ENCODE assay signal across 22 mouse cellular contexts in the genomic region with DNA sequence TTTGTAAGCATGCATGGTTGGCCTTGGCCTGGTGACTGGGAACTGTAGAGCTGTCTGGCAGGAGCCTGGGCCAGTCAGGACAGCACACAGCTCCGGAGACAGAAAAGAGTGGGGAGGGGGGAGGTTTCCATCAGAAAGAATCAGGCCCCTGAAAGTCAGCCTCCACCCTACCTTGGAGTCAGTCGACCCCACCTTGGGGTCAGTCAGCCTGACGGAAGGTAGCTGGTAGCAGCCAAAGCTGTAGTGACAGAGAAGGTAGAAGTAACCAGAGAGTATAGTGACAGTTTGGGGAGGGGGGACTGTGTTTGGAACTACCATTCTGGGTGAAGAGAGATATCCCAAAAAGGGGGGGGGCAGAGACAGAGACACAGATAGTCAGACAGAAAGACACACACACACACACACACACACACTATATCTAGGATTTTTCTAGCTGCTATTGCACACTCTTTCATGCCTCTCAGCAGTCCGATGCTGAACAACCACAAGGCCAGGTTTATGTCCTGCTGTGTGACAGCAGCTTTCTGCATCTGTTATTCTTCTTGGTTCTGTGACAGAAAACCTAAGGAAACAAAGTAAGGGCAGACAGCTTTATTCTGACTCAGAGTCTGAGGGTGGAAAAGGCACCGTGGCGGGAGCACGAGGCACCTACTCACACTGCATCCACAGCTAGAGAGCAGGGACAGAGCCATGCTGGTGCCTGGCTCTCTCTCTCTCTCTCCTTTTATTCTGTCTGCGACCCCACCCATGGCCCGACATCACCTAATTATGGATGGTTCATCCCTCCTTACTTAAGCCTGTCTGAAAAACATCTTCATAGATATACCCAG. TPM values are rescaled to one million over a fixed set of nuclear protein-coding genes. Genes with fewer than 3 reads are reported as not detected.
A peak's percentile ranks its signal among the peaks of the same experiment; 100 is the strongest.
DNase-seq lines count a peak whose midpoint lies in the region; ATAC-seq and TF ChIP-seq lines count a peak whose summit lies in the region.
"Had no signal": no experiment of that assay in that cellular context is flagged by ENCODE, and none has a peak within 500 bp of the region (broad histone marks: within the 10 kb centered on the region; RNA-seq: fewer than 3 reads in every experiment).

No protein-coding gene starts in this region.

- no peaks in the 10 kb centered on the region for H3K9me3 ChIP-seq in hindbrain, postnatal 0 days (ENCODE audit: low read length)
- no peaks in the 10 kb centered on the region for H3K9me3 ChIP-seq in hindbrain, embryonic 12.5 days (replicated peaks)
- H3K9me3 ChIP-seq in midbrain, embryonic 13.5 days: no peaks in the 10 kb centered on the region
- H3K9me3 ChIP-seq: embryonic facial prominence, embryonic 12.5 days had no signal

- no peak overlapping the region for H3K27ac ChIP-seq in hindbrain, postnatal 0 days
- H3K27ac ChIP-seq in hindbrain, embryonic 12.5 days: no peak overlapping the region
- H3K27ac ChIP-seq in midbrain, embryonic 13.5 days: no peak overlapping the region
- no peak overlapping the region for H3K27ac ChIP-seq in gastrocnemius, adult 2 months
- H3K27ac ChIP-seq: embryonic facial prominence, embryonic 12.5 days; stomach, postnatal 0 days had no signal

- H3K4me2 ChIP-seq in hindbrain, postnatal 0 days (ENCODE audit: low read depth, low read length): no peak overlapping the region
- H3K4me2 ChIP-seq in hindbrain, embryonic 12.5 days (replicated peaks): no peak overlapping the region
- no peak overlapping the region for H3K4me2 ChIP-seq in midbrain, embryonic 13.5 days (replicated peaks)
- H3K4me2 ChIP-seq: embryonic facial prominence, embryonic 12.5 days; heart, embryonic 11.5 days had no signal

- peak; percentile 30 for DNase-seq in adrenal gland, adult 2 months
- no peak for DNase-seq in adrenal gland, postnatal 4 days (ENCODE audit: low spot score in 2 of 2)
- DNase-seq in hindbrain, postnatal 0 days (ENCODE audit: low spot score): no peak
- peak; percentile 35 for DNase-seq in MN1 (ENCODE audit: low spot score)
- DNase-seq in lung, postnatal 25 days (ENCODE audit: low spot score): no peak
- no peak for DNase-seq in gastrocnemius, adult 2 months
- DNase-seq: cerebellum, adult 11-12 months; heart, postnatal 14 days; liver; liver, postnatal 0 days; lung, postnatal 14 days; right cerebral cortex, postnatal 14 days; thymus, postnatal 4 days had no signal

- no peaks in the 10 kb centered on the region for H3K27me3 ChIP-seq in hindbrain, postnatal 0 days (ENCODE audit: insufficient read depth, low read length)
- no peaks in the 10 kb centered on the region for H3K27me3 ChIP-seq in hindbrain, embryonic 12.5 days
- no peaks in the 10 kb centered on the region for H3K27me3 ChIP-seq in midbrain, embryonic 13.5 days
- H3K27me3 ChIP-seq: embryonic facial prominence, embryonic 12.5 days had no signal

- peak; percentile 22; the same call in 1 of the 2 replicates for ATAC-seq in hindbrain, postnatal 0 days
- no peak for ATAC-seq in hindbrain, embryonic 12.5 days (ENCODE audit: low FRiP score)
- ATAC-seq in midbrain, embryonic 13.5 days: peak; percentile 68
- ATAC-seq: intestine, postnatal 0 days; liver, postnatal 0 days had no signal

- H3K36me3 ChIP-seq in hindbrain, postnatal 0 days (ENCODE audit: insufficient read depth, low read length): no peaks in the 10 kb centered on the region
- H3K36me3 ChIP-seq in hindbrain, embryonic 12.5 days: no peaks in the 10 kb centered on the region
- no peaks in the 10 kb centered on the region for H3K36me3 ChIP-seq in midbrain, embryonic 13.5 days
- H3K36me3 ChIP-seq: embryonic facial prominence, embryonic 12.5 days had no signal

- no peaks in the 10 kb centered on the region for H3K4me1 ChIP-seq in hindbrain, postnatal 0 days (ENCODE audit: insufficient read depth, low read length)
- H3K4me1 ChIP-seq in hindbrain, embryonic 12.5 days: no peaks in the 10 kb centered on the region
- peaks cover 6% of the 10 kb centered on the region for H3K4me1 ChIP-seq in midbrain, embryonic 13.5 days (replicated peaks)

- 52% methylated on average over 9 of the region's 9 CpGs for WGBS in hindbrain, postnatal 0 days
- 71% methylated on average over 9 of the region's 9 CpGs for WGBS in hindbrain, embryonic 12.5 days
- WGBS in midbrain, embryonic 13.5 days: 49% methylated on average over 9 of the region's 9 CpGs

- TF ChIP-seq CTCF in hindbrain, postnatal 0 days (IDR thresholded peaks at IDR 0.05; ENCODE audit: low read depth): no peak
- TF ChIP-seq CTCF in gastrocnemius, adult 2 months (IDR thresholded peaks at IDR 0.05): no peak

- intact Hi-C loops in gastrocnemius, adult 2 months (cut with DNase I): no loop called here

- H3K4me3 ChIP-seq in hindbrain, postnatal 0 days (ENCODE audit: low read length): no peak overlapping the region
- no peak overlapping the region for H3K4me3 ChIP-seq in hindbrain, embryonic 12.5 days
- no peak overlapping the region for H3K4me3 ChIP-seq in midbrain, embryonic 13.5 days (replicated peaks)
- no peak overlapping the region for H3K4me3 ChIP-seq in gastrocnemius, adult 2 months
- H3K4me3 ChIP-seq: embryonic facial prominence, embryonic 12.5 days had no signal

- H3K9ac ChIP-seq in hindbrain, postnatal 0 days (replicated peaks; ENCODE audit: low read length): no peak overlapping the region
- H3K9ac ChIP-seq in hindbrain, embryonic 12.5 days: no peak overlapping the region
- H3K9ac ChIP-seq in midbrain, embryonic 13.5 days (replicated peaks): no peak overlapping the region
- H3K9ac ChIP-seq: embryonic facial prominence, embryonic 12.5 days; liver, postnatal 0 days had no signal

RNA-seq across cellular contexts. Expression of gene Mrap2, which starts 23.1 kb away (rescaled TPM):
- total RNA-seq in adrenal gland, adult 2 months (2021): 1 to 10 TPM; 2.3 to 2.8 TPM
- 0.20 and 0.28 TPM in 2 replicates for polyA plus RNA-seq in adrenal gland, adult 2 months (2012; rRNA removed)
- 1 to 10 TPM; 2.1 to 2.9 TPM for total RNA-seq in adrenal gland, postnatal 4 days (2021)
- total RNA-seq in hindbrain, postnatal 0 days (2014; rRNA removed): 4.5 and 5.3 TPM in 2 replicates
- polyA plus RNA-seq in hindbrain, postnatal 0 days (2015; fragmentation: Nextera tagmentation; extraction: Ambion mirVana): 5.3 and 5.6 TPM in 2 replicates
- 0.35 and 0.59 TPM in 2 replicates for polyA plus RNA-seq in hindbrain, embryonic 12.5 days (2016; fragmentation: Nextera tagmentation; extraction: Ambion mirVana)
- 0.47 and 0.54 TPM in 2 replicates for polyA plus RNA-seq in midbrain, embryonic 13.5 days (2015; fragmentation: Nextera tagmentation; extraction: Ambion mirVana)
- total RNA-seq in gastrocnemius, adult 2 months (2021): under 1 TPM; 0.10 to 0.33 TPM
- total RNA-seq: common myeloid progenitor, adult 5-6 weeks; megakaryocyte-erythroid progenitor cell, adult 5-6 weeks; MEL had no signal
- polyA plus RNA-seq: heart, embryonic 11.5 days; liver, postnatal 0 days had no signal

Comparison
In these comparisons a context has a peak if more than half of its experiments do, and no peak if none do; other contexts are left out.
1. DNase-seq: peak in adrenal gland, adult 2 months (single experiment) and MN1 (single experiment); none in adrenal gland, postnatal 4 days (0 of 2), hindbrain, postnatal 0 days (single experiment), lung, postnatal 25 days (single experiment) and gastrocnemius, adult 2 months (single experiment).